Mouse (Mus musculus) spleen, adult 2 months (tissue): ENCODE measurements around the gene Ezh1.

ENCODE experiments used
- CTCF ChIP-seq: fragments of 200-500 bp; IDR thresholded peaks from 2 replicates; pipeline ENCODE4 v1.5.1; 2011; ENCODE audit warnings: mild to moderate bottlenecking, inconsistent platforms; ENCODE audit not compliant: insufficient read depth, insufficient read length, insufficient replicate concordance; ENCODE audit errors: extremely low read depth
- POLR2A ChIP-seq: fragments of 200-500 bp; IDR thresholded peaks from 2 replicates; pipeline ENCODE4 v1.6.1; 2011; ENCODE audit warnings: low read depth, low read length, inconsistent platforms

- TF ChIP-seq CTCF (no peak), POLR2A (no peak)
Measured at GRCm38 (mm10) chr11:101185441-101185840, 40.8 kb downstream of the Ezh1 start.
